Mouse (Mus musculus): Measurements from ENCODE around the gene Gm21992.

- no peak for TF ChIP-seq CTCF (IDR thresholded peaks at IDR 0.05; ENCODE audit: low read depth, low read length)
- no peak for TF ChIP-seq POLR2A (IDR thresholded peaks at IDR 0.05; ENCODE audit: insufficient read depth, low read length)
- no peak for TF ChIP-seq EP300 (IDR thresholded peaks at IDR 0.05; ENCODE audit: insufficient read depth, low read depth, low read length)
Observed at GRCm38 (mm10) chr19:4697721-4698120, 113.7 kb downstream of the Gm21992 start.

All from ES-Bruce4 (cell line).